Mouse (Mus musculus) mouse embryonic stem cell (cell line): ENCODE data around the gene Adrb1.

Source experiments
- in situ Hi-C, 2 experiments: fragments of 300-500 bp; cut with MboI; formaldehyde crosslinking; loops; 1 replicate in 1 of 2; 3 replicates in 1 of 2; pipeline ENCODE4 v1.14.3; 2019 to 2020; ENCODE audit warnings: low sequenced_read_pairs in 2 of 2, low pct_unique_long_range_greater_than_20kb in 1 of 2, mixed read lengths in 1 of 2; ENCODE audit not compliant: unreplicated experiment in 1 of 2

The Adrb1 gene

GRCm38 (mm10) chr19:56774408-56774962 is 52.5 kb downstream of the Adrb1 start:
- in situ Hi-C loops, result loop anchor here in 1 of 2 experiments (10.0 kb wide), 1 partner anchor 420 kb away; no protein-coding TSS in a partner anchor

GRCm38 (mm10) chr19:56774971-56775892 is 53.2 kb downstream of the Adrb1 start:
- in situ Hi-C loops, result loop anchor here in 1 of 2 experiments (5.0 to 10.0 kb wide), 2 partner anchors 353 to 420 kb away; no protein-coding TSS in a partner anchor

DNA sequence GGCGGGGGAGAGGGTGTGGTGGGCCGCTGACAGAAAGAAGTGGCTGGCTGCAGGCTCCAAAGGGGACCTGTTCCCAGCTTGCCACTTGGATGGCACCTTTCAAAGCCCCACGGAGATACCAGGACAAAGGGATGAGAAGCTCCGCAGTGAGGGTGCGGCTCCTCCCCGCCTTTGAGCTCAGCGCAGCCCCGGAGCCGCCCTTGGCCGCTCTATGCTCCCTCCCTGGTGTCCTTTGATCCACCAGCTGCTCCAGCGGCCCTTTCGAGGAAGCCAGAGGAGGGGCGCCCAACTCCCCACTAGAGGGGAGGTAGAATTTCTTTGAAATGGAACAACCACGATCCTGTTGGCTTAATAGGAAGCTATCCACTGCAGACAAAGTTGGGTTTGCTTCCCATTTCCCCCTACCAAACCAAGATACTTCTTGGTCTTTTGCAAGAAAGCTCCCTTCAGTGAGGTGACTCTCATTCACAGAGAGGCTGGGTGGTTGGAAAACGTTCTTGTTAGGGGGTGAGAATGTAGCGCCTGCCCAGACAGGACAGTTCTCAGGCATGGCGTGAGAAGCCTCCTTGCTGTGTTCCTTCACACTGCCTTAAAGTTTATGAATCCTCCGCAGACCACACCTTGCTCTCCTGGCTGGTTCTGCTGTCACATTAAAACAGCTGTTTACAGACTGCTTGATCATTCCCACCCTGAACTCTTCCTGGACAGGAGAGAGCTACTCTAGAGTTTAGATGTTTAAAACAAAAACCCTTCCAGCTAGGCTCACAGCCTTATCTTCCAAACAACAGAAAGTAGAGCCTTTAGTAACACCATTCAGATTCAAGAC is 54.1 kb downstream of the Adrb1 start:
- in situ Hi-C loops, result loop anchor here in 1 of 2 experiments (5.0 to 10.0 kb wide), 2 partner anchors 354 to 421 kb away; no protein-coding TSS in a partner anchor

DNA sequence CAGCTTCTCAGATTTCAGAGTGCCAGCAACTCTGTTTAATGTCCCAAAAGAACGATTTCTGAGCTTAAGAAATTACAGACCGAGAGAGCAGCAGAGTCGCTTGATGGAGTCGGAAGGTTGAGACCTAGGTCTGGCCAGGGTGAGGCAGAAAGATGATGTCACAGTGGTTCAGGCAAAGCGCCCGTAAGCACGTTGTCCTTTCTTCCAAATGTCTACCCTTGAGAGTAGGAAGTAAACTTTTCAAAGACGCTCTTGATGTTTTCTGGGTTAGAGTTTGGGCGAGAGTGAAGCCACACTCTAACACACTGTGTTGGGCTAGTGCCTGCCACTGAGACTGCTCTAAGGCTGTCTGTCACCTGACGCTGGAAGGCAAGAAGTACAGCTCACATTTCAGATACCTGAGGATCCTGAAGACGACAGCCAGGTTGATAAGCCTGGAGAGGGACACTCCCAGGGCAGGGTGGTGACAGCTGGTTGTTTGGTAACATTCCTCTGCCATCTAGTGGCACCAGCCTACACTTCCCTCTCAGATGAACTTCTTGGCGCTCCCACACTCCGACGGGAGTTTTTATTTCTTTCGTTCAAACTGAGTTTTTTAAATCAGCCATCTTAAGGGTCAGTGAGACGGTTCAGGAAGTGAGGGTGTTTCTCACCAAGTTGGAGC is 54.9 kb downstream of the Adrb1 start:
- in situ Hi-C loops, result loop anchor here in 1 of 2 experiments (5.0 to 10.0 kb wide), 2 partner anchors 355 to 422 kb away; no protein-coding TSS in a partner anchor

GRCm38 (mm10) chr19:56778532-56778931 is 56.5 kb downstream of the Adrb1 start:
- in situ Hi-C loops, result loop anchor here in 1 of 2 experiments (5.0 to 10.0 kb wide), 2 partner anchors 356 to 424 kb away; no protein-coding TSS in a partner anchor
